Mouse (Mus musculus): ENCODE results near the gene Epha3.

DNA sequence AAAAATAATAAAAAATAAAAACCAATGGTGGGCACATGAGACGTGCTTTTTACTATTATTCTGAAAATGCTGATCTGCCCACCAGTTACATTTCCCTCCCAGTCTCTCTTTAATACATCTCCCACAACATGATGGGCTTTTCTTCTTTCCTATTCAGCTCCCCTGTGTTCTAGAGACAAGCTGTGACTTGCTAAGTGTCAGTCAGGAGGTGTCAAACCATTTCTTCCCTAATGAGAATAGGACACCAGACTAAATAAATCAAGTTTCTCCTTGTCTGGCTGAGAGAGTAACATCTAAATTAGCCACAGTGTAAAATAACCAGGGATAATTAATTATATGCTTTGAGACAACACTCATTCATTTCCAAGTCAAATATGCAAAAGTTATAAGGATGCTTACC is 144.7 kb downstream of the Epha3 start:
- TF ChIP-seq CTCF (IDR thresholded peaks at IDR 0.05; ENCODE audit: extremely low read depth, insufficient read depth, low read length), result no peak
- TF ChIP-seq POLR2A (IDR thresholded peaks at IDR 0.05; ENCODE audit: extremely low read depth, insufficient read depth, low read length), result no peak

All from cortical plate, adult 2 months (tissue).